Mouse (Mus musculus) stomach, embryonic 15.5 days (tissue): ENCODE measurements around the gene Grpel1. TPM values are rescaled to one million over a fixed set of nuclear protein-coding genes. Genes with fewer than 3 reads are reported as not detected.

Experiments used
- ATAC-seq: fragments of 200-750 bp; cut with Nextera tagmentation; 2 replicates; pipeline ENCODE4 v1.8.0; 2017; ENCODE audit warnings: low read depth, moderate number of reproducible peaks, moderate TSS enrichment; ENCODE audit not compliant: insufficient read depth, low FRiP score
- H3K27ac ChIP-seq: fragments of 300-500 bp; sonication (generic); 2 replicates; pipeline ENCODE4 v1.5.1; 2015; ENCODE audit warnings: mild to moderate bottlenecking, inconsistent platforms
- H3K27me3 ChIP-seq: fragments of 300-500 bp; sonication (generic); replicated peaks from 2 replicates; pipeline ENCODE4 v1.6.1; 2015; ENCODE audit warnings: inconsistent platforms
- H3K36me3 ChIP-seq: fragments of 300-500 bp; sonication (generic); 2 replicates; pipeline ENCODE4 v1.6.1; 2015; ENCODE audit warnings: inconsistent platforms
- H3K4me1 ChIP-seq: fragments of 300-500 bp; sonication (generic); 2 replicates; pipeline ENCODE4 v1.6.1; 2015; ENCODE audit warnings: inconsistent platforms
- H3K4me2 ChIP-seq: fragments of 300-500 bp; sonication (generic); 2 replicates; pipeline ENCODE4 v1.6.1; 2015; ENCODE audit warnings: mild to moderate bottlenecking, inconsistent platforms
- H3K4me3 ChIP-seq: fragments of 300-500 bp; sonication (generic); replicated peaks from 2 replicates; pipeline ENCODE4 v1.5.1; 2015; ENCODE audit warnings: inconsistent platforms
- H3K9ac ChIP-seq: fragments of 300-500 bp; sonication (generic); 2 replicates; pipeline ENCODE4 v1.6.1; 2015; ENCODE audit warnings: inconsistent platforms
- H3K9me3 ChIP-seq: fragments of 300-500 bp; sonication (generic); 2 replicates; pipeline ENCODE4 v1.6.1; 2016; ENCODE audit warnings: inconsistent platforms
- WGBS: fragments of 180-500 bp; shearing (Covaris S2); methylation state at CpG from one replicate; pipeline ENCODE4 v1.1.7; 2015; 5-methylcytosine and 5-hydroxymethylcytosine counted together
- polyA plus RNA-seq: library from polyadenylated mRNA; unstranded; fragments of >200 nt; fragmentation: Nextera tagmentation; extraction: Ambion mirVana; gene quantifications from 2 replicates; pipeline ENCODE4 v1.2.1, GENCODE M21; 2015

Gene Grpel1
- 57.1 and 60.5 TPM in 2 replicates for polyA plus RNA-seq

GRCm38 (mm10) chr5:36464709-36465661 is at the start of gene Grpel1:
Gene Grpel1 (plus strand): TSS chr5:36464998.
- Histone ChIP-seq H3K4me2 (peak within 1 kb of the TSS; percentile 94), H3K9ac (peak within 1 kb of the TSS; percentile 65), H3K36me3 (peaks cover 9% of the 10 kb centered on the region), H3K27me3 (no peaks in the 10 kb centered on the region), H3K4me1 (peaks cover 13% of the 10 kb centered on the region; the same call in 1 of the 2 replicates), H3K4me3 (peak within 1 kb of the TSS; percentile 75), H3K27ac (peak within 1 kb of the TSS; percentile 67), H3K9me3 (no peaks in the 10 kb centered on the region)
- ATAC-seq, result peak; percentile 94
- WGBS, result under 1% methylated on average over 68 of the region's 68 CpGs

- no peaks in the 10 kb centered on the region for H3K36me3 ChIP-seq
- H3K9ac ChIP-seq, result no peak overlapping the region
- H3K27ac ChIP-seq, result no peak overlapping the region
- 66% methylated on average over 3 of the region's 3 CpGs for WGBS
- H3K4me1 ChIP-seq, result no peaks in the 10 kb centered on the region
- H3K4me2 ChIP-seq, result no peak overlapping the region
- no peak for ATAC-seq
- no peak overlapping the region for H3K4me3 ChIP-seq
- no peaks in the 10 kb centered on the region for H3K27me3 ChIP-seq
- H3K9me3 ChIP-seq, result no peaks in the 10 kb centered on the region
These were observed 44.9 kb upstream of the Grpel1 start for GRCm38 (mm10) chr5:36419861-36420260.

GRCm38 (mm10) chr5:36422689-36423088 is 42.1 kb upstream of the Grpel1 start:
- H3K36me3 ChIP-seq, result no peaks in the 10 kb centered on the region
- H3K4me3 ChIP-seq, result no peak overlapping the region
- no peaks in the 10 kb centered on the region for H3K9me3 ChIP-seq
- H3K9ac ChIP-seq, result no peak overlapping the region
- no peaks in the 10 kb centered on the region for H3K27me3 ChIP-seq
- H3K4me2 ChIP-seq, result no peak overlapping the region
- no peak overlapping the region for H3K27ac ChIP-seq
- ATAC-seq, result no peak
- no peaks in the 10 kb centered on the region for H3K4me1 ChIP-seq

GRCm38 (mm10) chr5:36424676-36425075 is 40.1 kb upstream of the Grpel1 start:
- no peaks in the 10 kb centered on the region for H3K27me3 ChIP-seq
- no peak for ATAC-seq
- H3K4me1 ChIP-seq, result 0 out of 2 replicates have a peak, but pooled peaks cover 5% of the 10 kb centered on the region

GRCm38 (mm10) chr5:36426404-36426803 is 38.4 kb upstream of the Grpel1 start:
- H3K27ac ChIP-seq, result no peak overlapping the region
- no peaks in the 10 kb centered on the region for H3K27me3 ChIP-seq
- no peaks in the 10 kb centered on the region for H3K9me3 ChIP-seq
- no peak for ATAC-seq
- H3K9ac ChIP-seq, result no peak overlapping the region
- WGBS, result 68% methylated on average over 5 of the region's 5 CpGs
- no peak overlapping the region for H3K4me3 ChIP-seq
- H3K4me1 ChIP-seq, result 0 out of 2 replicates have a peak, but pooled peaks cover 5% of the 10 kb centered on the region
- no peak overlapping the region for H3K4me2 ChIP-seq
- H3K36me3 ChIP-seq, result no peaks in the 10 kb centered on the region

More at GRCm38 (mm10) chr5:36424676-36425075, 40.1 kb upstream of the Grpel1 start:
- Histone ChIP-seq H3K27ac (no peak overlapping the region), H3K4me2 (no peak overlapping the region), H3K9me3 (no peaks in the 10 kb centered on the region), H3K9ac (no peak overlapping the region), H3K4me3 (no peak overlapping the region), H3K36me3 (no peaks in the 10 kb centered on the region)

GRCm38 (mm10) chr5:36427831-36428230 is 37.0 kb upstream of the Grpel1 start:
- ATAC-seq, result no peak
- H3K36me3 ChIP-seq, result no peaks in the 10 kb centered on the region
- no peak overlapping the region for H3K4me2 ChIP-seq
- no peak overlapping the region for H3K4me3 ChIP-seq
- 0 out of 2 replicates have a peak, but pooled peaks cover 5% of the 10 kb centered on the region for H3K4me1 ChIP-seq
- H3K9me3 ChIP-seq, result no peaks in the 10 kb centered on the region
- H3K9ac ChIP-seq, result no peak overlapping the region
- WGBS, result 21% methylated on average over 11 of the region's 11 CpGs
- no peaks in the 10 kb centered on the region for H3K27me3 ChIP-seq
- no peak overlapping the region for H3K27ac ChIP-seq

GRCm38 (mm10) chr5:36429551-36429950 is 35.2 kb upstream of the Grpel1 start:
- Histone ChIP-seq H3K9me3 (no peaks in the 10 kb centered on the region), H3K4me1 (0 out of 2 replicates have a peak, but pooled peaks cover 5% of the 10 kb centered on the region), H3K27me3 (no peaks in the 10 kb centered on the region), H3K4me2 (no peak overlapping the region), H3K27ac (no peak overlapping the region), H3K4me3 (no peak overlapping the region), H3K9ac (no peak overlapping the region), H3K36me3 (no peaks in the 10 kb centered on the region)
- 86% methylated on average over 3 of the region's 3 CpGs for WGBS
- ATAC-seq, result no peak

GRCm38 (mm10) chr5:36431711-36432110 is 33.1 kb upstream of the Grpel1 start:
- no peak overlapping the region for H3K4me2 ChIP-seq
- no peaks in the 10 kb centered on the region for H3K27me3 ChIP-seq
- WGBS, result 61% methylated on average over 2 of the region's 2 CpGs
- no peak overlapping the region for H3K27ac ChIP-seq
- H3K36me3 ChIP-seq, result no peaks in the 10 kb centered on the region
- 0 out of 2 replicates have a peak, but pooled peaks cover 5% of the 10 kb centered on the region for H3K4me1 ChIP-seq
- no peak overlapping the region for H3K9ac ChIP-seq
- H3K4me3 ChIP-seq, result no peak overlapping the region
- no peak for ATAC-seq
- no peaks in the 10 kb centered on the region for H3K9me3 ChIP-seq

GRCm38 (mm10) chr5:36434398-36434967 is 30.3 kb upstream of the Grpel1 start:
- H3K4me3 ChIP-seq, result no peak overlapping the region
- ATAC-seq, result no peak
- 75% methylated on average over 9 of the region's 9 CpGs for WGBS

GRCm38 (mm10) chr5:36436858-36437257 is 27.9 kb upstream of the Grpel1 start:
- 62% methylated on average over 4 of the region's 4 CpGs for WGBS
- Histone ChIP-seq H3K4me3 (no peak overlapping the region), H3K9me3 (no peaks in the 10 kb centered on the region), H3K4me2 (no peak overlapping the region), H3K36me3 (no peaks in the 10 kb centered on the region), H3K9ac (no peak overlapping the region), H3K27ac (no peak overlapping the region), H3K27me3 (no peaks in the 10 kb centered on the region), H3K4me1 (no peaks in the 10 kb centered on the region)
- no peak; the same call in 1 of the 2 replicates for ATAC-seq

More at GRCm38 (mm10) chr5:36434398-36434967, 30.3 kb upstream of the Grpel1 start:
- Histone ChIP-seq H3K36me3 (no peaks in the 10 kb centered on the region), H3K27ac (no peak overlapping the region), H3K4me2 (no peak overlapping the region), H3K4me1 (no peaks in the 10 kb centered on the region), H3K9ac (no peak overlapping the region), H3K9me3 (no peaks in the 10 kb centered on the region), H3K27me3 (no peaks in the 10 kb centered on the region)

- H3K9ac ChIP-seq, result no peak overlapping the region
These were observed 24.1 kb upstream of the Grpel1 start for GRCm38 (mm10) chr5:36440741-36441140.

GRCm38 (mm10) chr5:36444611-36445010 is 20.2 kb upstream of the Grpel1 start:
- Histone ChIP-seq H3K4me2 (no peak overlapping the region), H3K27me3 (no peaks in the 10 kb centered on the region; the same call in 1 of the 2 replicates), H3K4me1 (0 out of 2 replicates have a peak, but pooled peaks cover 4% of the 10 kb centered on the region), H3K9ac (no peak overlapping the region), H3K36me3 (no peaks in the 10 kb centered on the region), H3K9me3 (no peaks in the 10 kb centered on the region), H3K27ac (no peak overlapping the region), H3K4me3 (no peak overlapping the region)
- ATAC-seq, result no peak
- 52% methylated on average over 4 of the region's 4 CpGs for WGBS

More at GRCm38 (mm10) chr5:36440741-36441140, 24.1 kb upstream of the Grpel1 start:
- H3K27me3 ChIP-seq, result no peaks in the 10 kb centered on the region; the same call in 1 of the 2 replicates
- WGBS, result 60% methylated on average over 3 of the region's 3 CpGs
- H3K27ac ChIP-seq, result no peak overlapping the region
- H3K36me3 ChIP-seq, result no peaks in the 10 kb centered on the region
- no peak overlapping the region for H3K4me3 ChIP-seq
- 0 out of 2 replicates have a peak, but pooled peaks cover 4% of the 10 kb centered on the region for H3K4me1 ChIP-seq
- H3K4me2 ChIP-seq, result no peak overlapping the region
- H3K9me3 ChIP-seq, result no peaks in the 10 kb centered on the region
- ATAC-seq, result no peak
